Mouse (Mus musculus) heart, adult 2 months (tissue): ENCODE data around the gene Mgat5.

Experiments used
- CTCF ChIP-seq: fragments of 200-600 bp; IDR thresholded peaks from 2 replicates; pipeline ENCODE4 v1.8.1; 2022; ENCODE audit warnings: antibody characterized with exemption, mild to moderate bottlenecking, moderate library complexity
- POLR2A ChIP-seq: fragments of 200-500 bp; IDR thresholded peaks from 2 replicates; pipeline ENCODE4 v1.6.1; 2011; ENCODE audit warnings: mild to moderate bottlenecking, low read depth, low read length, control low read depth; ENCODE audit not compliant: insufficient read depth

- no peak for TF ChIP-seq CTCF
- no peak for TF ChIP-seq POLR2A
These were observed 12.8 kb downstream of the Mgat5 start for GRCm38 (mm10) chr1:127217665-127218064.
